Mouse (Mus musculus): ENCODE results near the gene Gphn. TPM values are rescaled to one million over a fixed set of nuclear protein-coding genes. Genes with fewer than 3 reads are reported as not detected.

Gphn gene
- polyA plus RNA-seq, 1 experiment, result 82.5 TPM

- no peak overlapping the region for H3K27ac ChIP-seq (ENCODE audit: insufficient read depth, low read length)
- H3K4me3 ChIP-seq (replicated peaks; ENCODE audit: insufficient read depth, low read depth, low read length), result no peak overlapping the region
- WGBS, result 84% methylated on average over 1 of the region's 1 CpGs
- no peak for DNase-seq
- H3K27me3 ChIP-seq (ENCODE audit: control insufficient read depth, insufficient read depth, low read length), result no peaks in the 10 kb centered on the region; the same call in 1 of the 2 replicates
- TF ChIP-seq POLR2A (IDR thresholded peaks at IDR 0.05; ENCODE audit: borderline replicate concordance, insufficient read depth, low read length) (no peak), CTCF (IDR thresholded peaks at IDR 0.05; ENCODE audit: borderline replicate concordance, insufficient read depth, low read depth, low read length) (no peak)
- H3K4me1 ChIP-seq (ENCODE audit: control insufficient read depth, insufficient read depth, low read length), result no peaks in the 10 kb centered on the region; the same call in 1 of the 2 replicates
Observed at GRCm38 (mm10) chr12:78639466-78639865, 413.3 kb downstream of the Gphn start.

DNA sequence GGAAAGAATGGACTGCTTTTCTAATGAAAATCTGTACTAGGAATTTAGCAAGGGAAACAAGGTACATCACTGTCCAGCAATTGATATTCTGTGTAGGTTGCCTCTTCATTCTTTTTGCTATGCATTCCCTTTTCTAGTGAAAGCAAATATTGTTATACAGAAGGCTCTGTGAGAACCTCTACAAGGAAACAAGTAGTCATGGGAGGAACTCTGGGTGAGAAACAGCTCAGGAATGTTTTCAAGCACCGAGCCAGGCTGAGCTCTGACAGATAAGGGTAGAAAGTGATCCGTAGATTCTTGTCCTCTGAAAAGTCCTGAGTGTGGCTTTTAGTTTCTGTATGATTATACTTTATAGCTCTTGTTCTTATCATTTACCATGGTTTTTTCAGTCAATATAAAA, 413.9 kb downstream of the Gphn start:
- WGBS, result 87% methylated on average over 2 of the region's 2 CpGs
- no peaks in the 10 kb centered on the region for H3K27me3 ChIP-seq (ENCODE audit: control insufficient read depth, insufficient read depth, low read length)
- no peaks in the 10 kb centered on the region; the same call in 1 of the 2 replicates for H3K4me1 ChIP-seq (ENCODE audit: control insufficient read depth, insufficient read depth, low read length)
- H3K4me3 ChIP-seq (replicated peaks; ENCODE audit: insufficient read depth, low read depth, low read length), result no peak overlapping the region
- H3K27ac ChIP-seq (ENCODE audit: insufficient read depth, low read length), result no peak overlapping the region
- no peak for DNase-seq
- TF ChIP-seq POLR2A (IDR thresholded peaks at IDR 0.05; ENCODE audit: borderline replicate concordance, insufficient read depth, low read length), result no peak
- no peak for TF ChIP-seq CTCF (IDR thresholded peaks at IDR 0.05; ENCODE audit: borderline replicate concordance, insufficient read depth, low read depth, low read length)

- H3K4me3 ChIP-seq (replicated peaks; ENCODE audit: insufficient read depth, low read depth, low read length), result no peak overlapping the region
- no peaks in the 10 kb centered on the region; the same call in 1 of the 2 replicates for H3K4me1 ChIP-seq (ENCODE audit: control insufficient read depth, insufficient read depth, low read length)
- DNase-seq, result no peak
- TF ChIP-seq CTCF (IDR thresholded peaks at IDR 0.05; ENCODE audit: borderline replicate concordance, insufficient read depth, low read depth, low read length) (no peak), POLR2A (IDR thresholded peaks at IDR 0.05; ENCODE audit: borderline replicate concordance, insufficient read depth, low read length) (no peak)
- H3K27ac ChIP-seq (ENCODE audit: insufficient read depth, low read length), result no peak overlapping the region
- no peaks in the 10 kb centered on the region for H3K27me3 ChIP-seq (ENCODE audit: control insufficient read depth, insufficient read depth, low read length)
Observed at GRCm38 (mm10) chr12:78641220-78641619, 415.0 kb downstream of the Gphn start.

DNA sequence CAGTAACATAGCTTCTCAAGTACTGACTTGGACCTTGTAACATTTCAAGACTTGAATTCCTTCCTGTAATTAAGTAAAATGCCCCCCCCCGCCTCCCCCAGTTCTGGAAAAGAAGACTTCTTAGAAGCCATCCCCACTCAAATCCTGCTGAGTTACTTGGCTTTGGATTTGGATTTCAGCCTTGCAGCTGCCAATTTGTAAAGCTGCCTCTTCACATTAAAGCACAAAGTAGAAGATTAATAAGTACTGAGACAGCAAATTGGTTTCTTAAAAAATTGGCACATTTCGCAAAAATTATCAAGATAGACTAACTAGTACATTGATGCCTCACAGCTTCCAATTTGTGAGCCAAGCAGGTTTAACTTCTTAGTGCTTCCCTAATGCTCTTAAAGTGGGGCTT, 417.5 kb downstream of the Gphn start:
- Histone ChIP-seq H3K27ac (ENCODE audit: insufficient read depth, low read length) (no peak overlapping the region), H3K27me3 (ENCODE audit: control insufficient read depth, insufficient read depth, low read length) (no peaks in the 10 kb centered on the region), H3K4me3 (replicated peaks; ENCODE audit: insufficient read depth, low read depth, low read length) (no peak overlapping the region), H3K4me1 (ENCODE audit: control insufficient read depth, insufficient read depth, low read length) (no peaks in the 10 kb centered on the region; the same call in 1 of the 2 replicates)
- no peak for DNase-seq
- TF ChIP-seq CTCF (IDR thresholded peaks at IDR 0.05; ENCODE audit: borderline replicate concordance, insufficient read depth, low read depth, low read length), result no peak
- no peak for TF ChIP-seq POLR2A (IDR thresholded peaks at IDR 0.05; ENCODE audit: borderline replicate concordance, insufficient read depth, low read length)
- 32% methylated on average over 2 of the region's 2 CpGs for WGBS

DNA sequence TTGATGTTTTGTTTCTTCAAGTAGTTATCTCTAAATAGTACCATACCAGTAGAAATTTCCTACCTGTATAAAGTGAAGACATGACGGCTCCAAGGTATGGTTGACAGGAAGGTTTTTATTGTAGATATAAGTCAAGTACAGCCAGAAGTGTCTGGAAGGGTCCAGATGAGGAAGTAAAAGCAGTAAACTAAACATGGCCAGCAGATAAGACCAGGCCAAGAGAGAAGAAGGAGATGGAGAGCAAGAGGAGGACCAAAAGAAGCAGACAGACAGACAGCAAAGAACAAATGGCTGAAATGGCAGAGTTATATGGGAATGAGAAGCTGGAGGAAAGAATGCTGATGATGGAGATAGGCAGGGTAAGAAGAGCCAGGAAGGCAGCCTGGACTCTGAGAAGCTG, 419.1 kb downstream of the Gphn start:
- Histone ChIP-seq H3K4me1 (ENCODE audit: control insufficient read depth, insufficient read depth, low read length) (no peaks in the 10 kb centered on the region; the same call in 1 of the 2 replicates), H3K27ac (ENCODE audit: insufficient read depth, low read length) (no peak overlapping the region), H3K4me3 (replicated peaks; ENCODE audit: insufficient read depth, low read depth, low read length) (no peak overlapping the region), H3K27me3 (ENCODE audit: control insufficient read depth, insufficient read depth, low read length) (no peaks in the 10 kb centered on the region)
- 100% methylated on average over 1 of the region's 1 CpGs for WGBS
- no peak for DNase-seq
- TF ChIP-seq CTCF (IDR thresholded peaks at IDR 0.05; ENCODE audit: borderline replicate concordance, insufficient read depth, low read depth, low read length) (no peak), POLR2A (IDR thresholded peaks at IDR 0.05; ENCODE audit: borderline replicate concordance, insufficient read depth, low read length) (no peak)

GRCm38 (mm10) chr12:78659718-78660304, 433.6 kb downstream of the Gphn start:
- no peak for DNase-seq
- Histone ChIP-seq H3K27ac (ENCODE audit: insufficient read depth, low read length) (no peak overlapping the region), H3K27me3 (ENCODE audit: control insufficient read depth, insufficient read depth, low read length) (no peaks in the 10 kb centered on the region), H3K4me1 (ENCODE audit: control insufficient read depth, insufficient read depth, low read length) (no peaks in the 10 kb centered on the region), H3K4me3 (replicated peaks; ENCODE audit: insufficient read depth, low read depth, low read length) (no peak overlapping the region)
- WGBS, result 62% methylated on average over 2 of the region's 2 CpGs
- TF ChIP-seq CTCF (IDR thresholded peaks at IDR 0.05; ENCODE audit: borderline replicate concordance, insufficient read depth, low read depth, low read length) (no peak), POLR2A (IDR thresholded peaks at IDR 0.05; ENCODE audit: borderline replicate concordance, insufficient read depth, low read length) (no peak)

GRCm38 (mm10) chr12:78678101-78678806, 452.1 kb downstream of the Gphn start:
- no peak for DNase-seq
- Histone ChIP-seq H3K4me3 (replicated peaks; ENCODE audit: insufficient read depth, low read depth, low read length) (no peak overlapping the region), H3K4me1 (ENCODE audit: control insufficient read depth, insufficient read depth, low read length) (no peaks in the 10 kb centered on the region), H3K27me3 (ENCODE audit: control insufficient read depth, insufficient read depth, low read length) (no peaks in the 10 kb centered on the region), H3K27ac (ENCODE audit: insufficient read depth, low read length) (no peak overlapping the region)
- 86% methylated on average over 5 of the region's 5 CpGs for WGBS
- TF ChIP-seq POLR2A (IDR thresholded peaks at IDR 0.05; ENCODE audit: borderline replicate concordance, insufficient read depth, low read length) (no peak), CTCF (IDR thresholded peaks at IDR 0.05; ENCODE audit: borderline replicate concordance, insufficient read depth, low read depth, low read length) (no peak)

- Histone ChIP-seq H3K4me1 (ENCODE audit: control insufficient read depth, insufficient read depth, low read length) (no peaks in the 10 kb centered on the region), H3K27me3 (ENCODE audit: control insufficient read depth, insufficient read depth, low read length) (no peaks in the 10 kb centered on the region), H3K4me3 (replicated peaks; ENCODE audit: insufficient read depth, low read depth, low read length) (no peak overlapping the region), H3K27ac (ENCODE audit: insufficient read depth, low read length) (no peak overlapping the region)
- 93% methylated on average over 2 of the region's 2 CpGs for WGBS
- no peak for TF ChIP-seq POLR2A (IDR thresholded peaks at IDR 0.05; ENCODE audit: borderline replicate concordance, insufficient read depth, low read length)
- TF ChIP-seq CTCF (IDR thresholded peaks at IDR 0.05; ENCODE audit: borderline replicate concordance, insufficient read depth, low read depth, low read length), result no peak
- no peak for DNase-seq
Observed at GRCm38 (mm10) chr12:78678807-78679189, 452.6 kb downstream of the Gphn start.

Data from cerebellum, adult 2 months (tissue).